Mouse (Mus musculus) liver, postnatal 0 days (tissue): ENCODE measurements around the gene Rab19.

Experiments used
- CTCF ChIP-seq: sonication (generic); IDR thresholded peaks from 2 replicates; pipeline ENCODE4 v1.5.1; 2016; ENCODE audit warnings: antibody characterized with exemption, low read depth
- EP300 ChIP-seq: IDR thresholded peaks from 2 replicates; pipeline ENCODE4 v1.6.1; 2016; ENCODE audit warnings: antibody characterized with exemption, low read depth, mild to moderate bottlenecking

- TF ChIP-seq EP300, result no peak
- no peak for TF ChIP-seq CTCF
Observed at GRCm38 (mm10) chr6:39433701-39434100, 52.7 kb downstream of the Rab19 start.
